In the genomic region with DNA sequence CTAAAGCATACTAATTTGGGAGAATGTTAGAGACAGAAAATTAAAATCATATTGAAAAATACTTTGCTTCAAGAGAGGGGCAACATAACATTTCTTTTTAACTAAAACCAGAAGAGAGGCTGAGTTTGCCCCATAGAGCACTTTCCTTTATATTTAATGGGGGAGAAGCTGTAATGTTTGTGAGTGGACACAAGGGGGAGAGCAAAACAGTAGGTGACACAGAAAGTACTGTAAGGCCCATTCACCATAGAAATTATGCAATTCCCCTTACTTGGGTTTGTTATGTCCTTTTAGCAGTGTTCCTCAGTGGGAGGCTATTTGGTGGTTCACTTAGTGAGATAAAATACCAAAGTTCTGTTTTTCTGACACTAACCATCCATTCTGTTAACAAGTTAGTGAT, we compare ENCODE assay signal across 10 mouse cellular contexts. TPM values are rescaled to one million over a fixed set of nuclear protein-coding genes. Genes with fewer than 3 reads are reported as not detected.
A peak's percentile ranks its signal among the peaks of the same experiment; 100 is the strongest.
DNase-seq lines count a peak whose midpoint lies in the region; ATAC-seq and TF ChIP-seq lines count a peak whose summit lies in the region.
"Had no signal": no experiment of that assay in that cellular context is flagged by ENCODE, and none has a peak within 500 bp of the region (broad histone marks: within the 10 kb centered on the region; RNA-seq: fewer than 3 reads in every experiment).

No protein-coding gene starts in this region.

- H3K27ac ChIP-seq in kidney, postnatal 0 days, result no peak overlapping the region
- no peak overlapping the region for H3K27ac ChIP-seq in kidney, embryonic 15.5 days
- H3K27ac ChIP-seq: liver, embryonic 15.5 days had no signal

- H3K36me3 ChIP-seq in kidney, postnatal 0 days (ENCODE audit: insufficient read depth, low read length), result no peaks in the 10 kb centered on the region
- no peaks in the 10 kb centered on the region for H3K36me3 ChIP-seq in kidney, embryonic 15.5 days
- no peaks in the 10 kb centered on the region for H3K36me3 ChIP-seq in C2C12 (ENCODE audit: control insufficient read depth, insufficient read depth)
- H3K36me3 ChIP-seq: liver, embryonic 15.5 days had no signal

- no peak overlapping the region for H3ac ChIP-seq in C2C12 (ENCODE audit: control insufficient read depth, insufficient read length, low read depth)

- no peak overlapping the region for H3K4me2 ChIP-seq in kidney, postnatal 0 days (ENCODE audit: low read length)
- H3K4me2 ChIP-seq in kidney, embryonic 15.5 days, result no peak overlapping the region
- H3K4me2 ChIP-seq: liver, embryonic 15.5 days had no signal

- no peaks in the 10 kb centered on the region for H3K9me3 ChIP-seq in kidney, postnatal 0 days (replicated peaks; ENCODE audit: low read length)
- no peaks in the 10 kb centered on the region; the same call in 1 of the 2 replicates for H3K9me3 ChIP-seq in kidney, embryonic 15.5 days (replicated peaks)
- H3K9me3 ChIP-seq: liver, embryonic 15.5 days had no signal

- DNase-seq in cerebellum, postnatal 10 days, result peak; percentile 15 to 33
- DNase-seq in cerebellum, adult 11-12 months, result no peak
- DNase-seq in kidney, postnatal 0 days (ENCODE audit: low spot score), result peak; percentile 74
- DNase-seq in fibroblast of lung, adult 2 months (ENCODE audit: low read depth), result peak; percentile 22
- no peak for DNase-seq in right cerebral cortex, postnatal 36 days (ENCODE audit: low spot score in 2 of 2)
- DNase-seq in right cerebral cortex, postnatal 4 days, result no peak
- DNase-seq: right cerebral cortex, adult 18-20 months had no signal

- no peaks in the 10 kb centered on the region for H3K4me1 ChIP-seq in kidney, postnatal 0 days (replicated peaks; ENCODE audit: insufficient read depth, low read length)
- 0 out of 2 replicates have a peak, but pooled peaks cover 3% of the 10 kb centered on the region for H3K4me1 ChIP-seq in kidney, embryonic 15.5 days
- H3K4me1 ChIP-seq: liver, embryonic 15.5 days had no signal

- H3K9ac ChIP-seq in kidney, postnatal 0 days (ENCODE audit: low read depth, low read length), result no peak overlapping the region
- H3K9ac ChIP-seq in kidney, embryonic 15.5 days, result no peak overlapping the region
- H3K9ac ChIP-seq: liver, embryonic 15.5 days had no signal

- no peak overlapping the region for H3K4me3 ChIP-seq in kidney, postnatal 0 days (replicated peaks; ENCODE audit: low read depth, low read length)
- no peak overlapping the region for H3K4me3 ChIP-seq in kidney, embryonic 15.5 days (replicated peaks)
- no peak overlapping the region for H3K4me3 ChIP-seq in C2C12 (ENCODE audit: insufficient read depth, poor library complexity, severe bottlenecking)
- H3K4me3 ChIP-seq: liver, embryonic 15.5 days had no signal

- no peaks in the 10 kb centered on the region for H3K79me2 ChIP-seq in C2C12 (ENCODE audit: control insufficient read depth, insufficient read depth)

- no peak for ATAC-seq in kidney, postnatal 0 days (replicated peaks; ENCODE audit: low FRiP score, low read depth)
- no peak for ATAC-seq in kidney, embryonic 15.5 days (replicated peaks; ENCODE audit: low FRiP score)

- no peaks in the 10 kb centered on the region for H3K27me3 ChIP-seq in kidney, postnatal 0 days (ENCODE audit: insufficient read depth, low read length)
- H3K27me3 ChIP-seq in kidney, embryonic 15.5 days, result no peaks in the 10 kb centered on the region
- no peaks in the 10 kb centered on the region for H3K27me3 ChIP-seq in C2C12 (ENCODE audit: control insufficient read depth, insufficient read depth, insufficient read length)
- H3K27me3 ChIP-seq: liver, embryonic 15.5 days had no signal

- TF ChIP-seq CTCF in kidney, postnatal 0 days (IDR thresholded peaks at IDR 0.05; ENCODE audit: low read depth), result peak; percentile 77
- no peak for TF ChIP-seq CTCF in C2C12 (IDR thresholded peaks at IDR 0.05; ENCODE audit: control insufficient read depth, insufficient read depth, insufficient read length)

- no peaks in the 10 kb centered on the region for H3K79me3 ChIP-seq in C2C12 (ENCODE audit: low read depth)

TF ChIP-seq in C2C12, 6 proteins besides CTCF, POLR2A, EP300 and RAD21:
- TF ChIP-seq FOSL1 (IDR thresholded peaks at IDR 0.05; ENCODE audit: insufficient read depth, low read length, poor library complexity, severe bottlenecking) (no peak), MAX (IDR thresholded peaks at IDR 0.05) (no peak), USF1 (IDR thresholded peaks at IDR 0.05; ENCODE audit: low read depth) (no peak), CEBPB (IDR thresholded peaks at IDR 0.05; ENCODE audit: low read depth) (peak; percentile 46), MYOD1 (IDR thresholded peaks at IDR 0.05; ENCODE audit: control insufficient read depth, insufficient read length, low read depth) (no peak)
TF ChIP-seq in C2C12: peak in this region for 1.

RNA-seq across cellular contexts. Expression of gene Tcaf3, which starts 14.7 kb away (rescaled TPM):
- not detected in 2 replicates for polyA plus RNA-seq in kidney, postnatal 0 days (2015; fragmentation: Nextera tagmentation; extraction: Ambion mirVana)
- not detected in 2 replicates for polyA plus RNA-seq in kidney, embryonic 15.5 days (2015; fragmentation: Nextera tagmentation; extraction: Ambion mirVana)
- polyA plus RNA-seq in C2C12 (2012; fragmentation: generic; extraction: Trizol), result not detected
- polyA plus RNA-seq: liver, embryonic 15.5 days had no signal

RNA-seq across cellular contexts. Expression of gene Tcaf2, which starts 32.8 kb away (rescaled TPM):
- 3.0 and 3.2 TPM in 2 replicates for polyA plus RNA-seq in kidney, postnatal 0 days (2015; fragmentation: Nextera tagmentation; extraction: Ambion mirVana)
- polyA plus RNA-seq in kidney, embryonic 15.5 days (2015; fragmentation: Nextera tagmentation; extraction: Ambion mirVana), result 5.2 and 5.8 TPM in 2 replicates
- 4.3 TPM for polyA plus RNA-seq in C2C12 (2012; fragmentation: generic; extraction: Trizol)

Comparison
In these comparisons a context has a peak if more than half of its experiments do, and no peak if none do; other contexts are left out.
1. DNase-seq: peak in cerebellum, postnatal 10 days (2 of 2), kidney, postnatal 0 days (single experiment) and fibroblast of lung, adult 2 months (single experiment); none in cerebellum, adult 11-12 months (single experiment), right cerebral cortex, postnatal 36 days (0 of 2) and right cerebral cortex, postnatal 4 days (single experiment).